Mouse (Mus musculus) brain, embryonic 14.5 days (tissue): ENCODE measurements around the gene Coro2b. TPM values are rescaled to one million over a fixed set of nuclear protein-coding genes. Genes with fewer than 3 reads are reported as not detected.
A peak's percentile ranks its signal among the peaks of the same experiment; 100 is the strongest.

Source experiments
- DNase-seq: peaks from one replicate; pipeline ENCODE4 v3.0.0-alpha.2; 2011; ENCODE audit warnings: low read depth
- CTCF ChIP-seq: fragments of 200-500 bp; IDR thresholded peaks from 2 replicates; pipeline ENCODE4 v1.5.1; 2012; ENCODE audit warnings: inconsistent platforms, mild to moderate bottlenecking, moderate library complexity, borderline replicate concordance; ENCODE audit not compliant: insufficient read depth, insufficient read length; ENCODE audit errors: extremely low read depth
- POLR2A ChIP-seq: fragments of 200-500 bp; IDR thresholded peaks from 2 replicates; pipeline ENCODE4 v1.6.1; 2012; ENCODE audit warnings: mild to moderate bottlenecking, inconsistent platforms, borderline replicate concordance; ENCODE audit not compliant: poor library complexity, insufficient read depth, insufficient read length, severe bottlenecking; ENCODE audit errors: extremely low read depth
- polyA plus RNA-seq: library from polyadenylated mRNA; depleted of rRNA; stranded (reverse); fragments of >200 nt; gene quantifications from 2 replicates; pipeline ENCODE4 v1.2.3, GENCODE M21; 2012

The Coro2b gene
- polyA plus RNA-seq, 1 experiment: 92.7 TPM

- TF ChIP-seq CTCF: no peak; the same call in 1 of the 2 replicates
- TF ChIP-seq POLR2A: no peak
- no peak for DNase-seq
These were observed 45.7 kb downstream of the Coro2b start for GRCm38 (mm10) chr9:62491104-62491503.

GRCm38 (mm10) chr9:62484107-62484506 lies 52.7 kb downstream of the Coro2b start:
- peak; percentile 91 for DNase-seq
- no peak for TF ChIP-seq POLR2A
- TF ChIP-seq CTCF: no peak

GRCm38 (mm10) chr9:62482788-62483187 lies 54.1 kb downstream of the Coro2b start:
- TF ChIP-seq POLR2A (no peak), CTCF (no peak)
- DNase-seq: no peak

- no peak for TF ChIP-seq CTCF
- TF ChIP-seq POLR2A: no peak
- peak; percentile 82 for DNase-seq
These were observed 55.8 kb downstream of the Coro2b start for GRCm38 (mm10) chr9:62480898-62481642.

- no peak for DNase-seq
- TF ChIP-seq POLR2A: no peak
- no peak for TF ChIP-seq CTCF
These were observed 56.7 kb downstream of the Coro2b start for GRCm38 (mm10) chr9:62480149-62480548.

- DNase-seq: peak; percentile 93
- TF ChIP-seq POLR2A: no peak
- TF ChIP-seq CTCF: no peak
These were observed 59.9 kb downstream of the Coro2b start for GRCm38 (mm10) chr9:62476782-62477487.

- TF ChIP-seq POLR2A (no peak), CTCF (no peak)
- no peak for DNase-seq
These were observed 62.6 kb downstream of the Coro2b start for GRCm38 (mm10) chr9:62474206-62474605.

- no peak for TF ChIP-seq CTCF
- TF ChIP-seq POLR2A: no peak
- peak; percentile 63 for DNase-seq
These were observed 65.2 kb downstream of the Coro2b start for GRCm38 (mm10) chr9:62471541-62472189.

- TF ChIP-seq CTCF (no peak), POLR2A (no peak)
- no peak for DNase-seq
These were observed 65.8 kb downstream of the Coro2b start for GRCm38 (mm10) chr9:62471041-62471440.

- peak; percentile 89 for DNase-seq
- TF ChIP-seq POLR2A: no peak
- TF ChIP-seq CTCF: peak; percentile 96
These were observed 66.4 kb downstream of the Coro2b start for GRCm38 (mm10) chr9:62470398-62470797.

- no peak for DNase-seq
- TF ChIP-seq POLR2A (no peak), CTCF (no peak)
These were observed 67.1 kb downstream of the Coro2b start for GRCm38 (mm10) chr9:62469696-62470095.
